Mouse (Mus musculus): ENCODE results near the gene Opcml.

DNA sequence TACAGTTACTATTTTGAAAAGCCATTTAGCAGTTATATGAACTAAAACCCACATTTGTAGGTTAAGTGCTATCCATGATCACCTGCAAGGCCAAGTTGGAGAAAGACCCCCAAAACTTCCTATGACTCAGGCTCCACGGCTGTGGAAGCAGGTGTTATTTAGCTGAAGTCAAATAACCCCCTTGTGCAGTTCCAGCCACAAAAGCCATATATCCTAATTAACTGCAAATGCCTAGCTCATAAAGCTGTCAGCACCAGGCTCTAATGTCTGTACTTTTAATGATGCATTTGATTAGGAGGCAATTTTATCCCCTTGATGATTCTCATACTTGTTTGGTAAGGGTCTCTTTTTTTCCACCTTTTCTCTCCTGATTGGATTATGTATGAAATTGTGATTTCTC is 300.8 kb downstream of the Opcml start:
- no peak for TF ChIP-seq POLR2A (IDR thresholded peaks at IDR 0.05; ENCODE audit: borderline replicate concordance, insufficient read depth, low read length)
- TF ChIP-seq CTCF (IDR thresholded peaks at IDR 0.05; ENCODE audit: borderline replicate concordance, insufficient read depth, low read depth, low read length) = no peak

Measured in cerebellum, adult 2 months (tissue).